Mouse (Mus musculus) heart, embryonic 16.5 days (tissue): ENCODE results near the gene Slamf8. TPM values are rescaled to one million over a fixed set of nuclear protein-coding genes. Genes with fewer than 3 reads are reported as not detected.

Experiments used
- ATAC-seq: fragments of 200-750 bp; cut with Nextera tagmentation; replicated peaks from 2 replicates; pipeline ENCODE4 v1.8.0; 2017; ENCODE audit warnings: moderate number of reproducible peaks; ENCODE audit not compliant: insufficient read depth, low FRiP score; ENCODE audit errors: extremely low read depth
- H3K27ac ChIP-seq: fragments of 300-500 bp; sonication (generic); 2 replicates; pipeline ENCODE4 v1.5.1; 2014; ENCODE audit warnings: mild to moderate bottlenecking, low read length, control low read depth, moderate library complexity
- H3K27me3 ChIP-seq: fragments of 300-500 bp; sonication (generic); 2 replicates; pipeline ENCODE4 v1.6.1; 2014; ENCODE audit warnings: low read length, mixed read lengths; ENCODE audit not compliant: control insufficient read depth, insufficient read depth
- H3K36me3 ChIP-seq: fragments of 300-500 bp; sonication (generic); 2 replicates; pipeline ENCODE4 v1.6.1; 2014; ENCODE audit not compliant: control insufficient read depth, insufficient read depth
- H3K4me1 ChIP-seq: fragments of 300-500 bp; sonication (generic); 2 replicates; pipeline ENCODE4 v1.6.1; 2014; ENCODE audit warnings: low read length, mixed read lengths; ENCODE audit not compliant: control insufficient read depth, insufficient read depth
- H3K4me2 ChIP-seq: fragments of 300-500 bp; sonication (generic); 2 replicates; pipeline ENCODE4 v1.6.1; 2014; ENCODE audit warnings: low read depth, mild to moderate bottlenecking, control low read depth, low read length
- H3K4me3 ChIP-seq: fragments of 300-500 bp; sonication (generic); 2 replicates; pipeline ENCODE4 v1.5.1; 2014; ENCODE audit warnings: mild to moderate bottlenecking, control low read depth, low read length
- H3K9ac ChIP-seq: fragments of 300-500 bp; sonication (generic); 2 replicates; pipeline ENCODE4 v1.6.1; 2014; ENCODE audit warnings: low read length, control low read depth
- H3K9me3 ChIP-seq: fragments of 300-500 bp; sonication (generic); replicated peaks from 2 replicates; pipeline ENCODE4 v1.6.1; 2016; ENCODE audit warnings: low read length; ENCODE audit not compliant: control insufficient read depth
- WGBS: fragments of 180-500 bp; shearing (Covaris S2); extraction: QIAGEN DNeasy Blood & Tissue Kit; methylation state at CpG from one replicate; pipeline ENCODE4 v1.1.7; 2014; 5-methylcytosine and 5-hydroxymethylcytosine counted together
- polyA plus RNA-seq: library from polyadenylated mRNA; unstranded; fragments of >200 nt; fragmentation: Nextera tagmentation; extraction: Ambion mirVana; gene quantifications from 2 replicates; pipeline ENCODE4 v1.2.1, GENCODE M21; 2015

Gene Slamf8
- polyA plus RNA-seq, 1 experiment from 2014 or later = 0.35 TPM

DNA sequence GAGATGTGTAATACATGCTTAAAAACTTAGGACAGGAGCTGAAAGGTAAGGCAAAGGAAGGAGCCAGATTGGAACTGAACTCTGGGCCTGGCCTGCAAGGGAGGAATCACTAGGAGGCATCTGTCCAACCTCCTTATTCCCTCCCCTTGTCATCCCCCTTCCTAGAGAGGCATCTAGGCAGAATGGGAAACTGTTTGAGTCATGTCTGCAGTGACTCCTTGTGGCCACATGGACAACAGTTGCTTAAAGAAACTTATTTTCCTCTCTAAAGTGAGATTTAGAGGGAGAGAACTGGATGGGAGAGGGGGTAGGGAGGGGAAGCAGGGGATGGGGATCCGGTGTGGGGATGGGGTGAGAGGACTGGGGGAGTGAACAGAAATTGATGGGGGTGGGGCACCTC is 22.4 kb upstream of the Slamf8 start:
- no peak overlapping the region for H3K4me2 ChIP-seq
- ATAC-seq = no peak
- no peaks in the 10 kb centered on the region; the same call in 1 of the 2 replicates for H3K27me3 ChIP-seq
- H3K4me1 ChIP-seq = no peaks in the 10 kb centered on the region
- H3K9ac ChIP-seq = no peak overlapping the region
- no peaks in the 10 kb centered on the region for H3K9me3 ChIP-seq
- no peaks in the 10 kb centered on the region for H3K36me3 ChIP-seq
- 26% methylated on average over 1 of the region's 1 CpGs for WGBS
- H3K27ac ChIP-seq = no peak overlapping the region
- no peak overlapping the region for H3K4me3 ChIP-seq

DNA sequence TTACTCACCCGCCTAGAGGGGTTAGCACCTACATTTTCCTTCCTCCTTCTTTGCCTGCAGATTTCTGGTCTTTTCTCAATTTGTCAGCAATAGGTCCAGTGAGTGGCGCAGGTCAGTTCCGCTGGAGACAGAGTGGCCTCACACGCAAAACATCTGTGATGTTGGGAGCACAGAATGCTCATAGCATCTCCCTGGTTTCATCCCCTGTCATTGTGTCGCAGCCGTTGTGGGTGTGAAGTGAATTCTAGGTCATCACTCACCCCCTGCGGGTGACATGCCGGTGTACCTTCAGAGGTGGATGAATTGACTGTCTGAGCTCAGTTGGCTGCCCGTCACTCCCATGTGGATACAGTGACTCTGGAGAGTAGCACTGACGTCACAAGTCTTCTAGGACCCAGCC is 20.9 kb upstream of the Slamf8 start:
- Histone ChIP-seq H3K9ac (no peak overlapping the region), H3K27ac (no peak overlapping the region), H3K36me3 (no peaks in the 10 kb centered on the region), H3K4me1 (no peaks in the 10 kb centered on the region), H3K27me3 (no peaks in the 10 kb centered on the region; the same call in 1 of the 2 replicates), H3K4me2 (no peak overlapping the region), H3K9me3 (no peaks in the 10 kb centered on the region), H3K4me3 (no peak overlapping the region)
- WGBS = 66% methylated on average over 10 of the region's 10 CpGs
- ATAC-seq = no peak

DNA sequence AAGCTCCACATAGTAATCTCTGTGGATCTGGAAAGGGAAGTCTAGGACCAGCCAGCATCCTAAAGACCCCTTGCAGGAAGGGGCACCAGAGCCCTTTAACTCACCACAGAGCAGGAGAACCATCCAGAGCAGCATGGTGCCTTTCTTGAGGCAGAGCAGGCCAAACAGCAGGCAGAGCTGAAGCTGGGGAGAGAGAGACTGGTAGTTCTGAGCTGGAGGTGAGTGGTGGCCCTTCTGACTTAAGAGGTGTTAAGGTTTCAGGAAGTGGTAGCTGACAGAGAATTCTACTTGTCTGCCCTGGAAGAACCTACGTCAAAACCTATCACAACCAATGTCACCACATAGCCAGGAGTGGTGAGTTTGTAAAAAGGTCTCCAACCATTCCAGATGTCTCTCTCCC is 12.0 kb upstream of the Slamf8 start, which contains the start of gene Fcrl6:
TSS of gene Fcrl6 (minus strand) at position 226 of the 400 bp plus-strand sequence.
- Histone ChIP-seq H3K9me3 (no peaks in the 10 kb centered on the region), H3K36me3 (no peaks in the 10 kb centered on the region), H3K4me2 (no peak within 1 kb of the TSS), H3K4me1 (no peaks in the 10 kb centered on the region), H3K27ac (no peak within 1 kb of the TSS), H3K27me3 (no peaks in the 10 kb centered on the region), H3K4me3 (no peak within 1 kb of the TSS), H3K9ac (no peak within 1 kb of the TSS)
- 50% methylated on average over 1 of the region's 1 CpGs for WGBS
- no peak for ATAC-seq

DNA sequence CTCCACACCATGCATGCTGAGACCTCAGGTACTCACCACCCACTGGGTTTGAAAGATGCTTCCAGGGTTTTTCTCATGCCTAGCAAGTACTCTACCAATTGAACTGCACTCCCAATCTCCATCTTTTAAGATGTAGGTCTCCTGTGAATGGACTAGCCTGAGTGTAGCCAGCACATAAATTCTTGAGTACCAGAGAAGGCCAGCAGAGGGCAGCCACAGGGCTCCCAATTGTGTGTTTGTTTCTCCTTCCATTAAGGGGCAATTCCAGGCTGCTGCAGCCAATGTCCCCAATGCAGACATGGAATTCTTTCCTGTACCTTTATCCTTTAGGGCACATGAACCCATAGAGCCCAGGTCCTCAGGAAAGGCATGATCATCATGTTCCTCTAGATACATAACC is 4.1 kb upstream of the Slamf8 start:
- Histone ChIP-seq H3K27me3 (no peaks in the 10 kb centered on the region), H3K27ac (no peak overlapping the region), H3K9ac (no peak overlapping the region), H3K4me3 (no peak overlapping the region), H3K4me1 (no peaks in the 10 kb centered on the region), H3K36me3 (no peaks in the 10 kb centered on the region), H3K9me3 (no peaks in the 10 kb centered on the region), H3K4me2 (no peak overlapping the region)
- no peak for ATAC-seq

DNA sequence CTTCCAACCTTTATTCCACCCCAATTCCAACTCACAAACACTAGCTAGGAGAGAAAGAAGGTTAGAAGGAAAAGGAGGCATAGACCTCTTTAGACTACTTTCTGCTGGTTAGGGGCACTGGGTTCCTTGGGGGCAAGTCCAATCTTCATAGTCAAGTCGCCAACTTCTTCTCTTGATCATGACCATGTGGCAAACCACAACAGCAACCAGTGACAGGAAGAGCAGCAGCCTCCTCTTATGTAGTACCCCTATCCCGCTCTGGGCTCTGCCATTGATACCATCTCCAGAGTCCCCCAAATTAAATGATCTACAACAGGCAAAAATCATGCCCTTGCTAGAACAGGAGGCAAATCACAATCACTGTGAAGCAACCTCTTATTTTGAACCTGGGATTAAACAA is 3.6 kb upstream of the Slamf8 start:
- no peak overlapping the region for H3K4me2 ChIP-seq
- no peak overlapping the region for H3K9ac ChIP-seq
- H3K27me3 ChIP-seq = no peaks in the 10 kb centered on the region
- no peak for ATAC-seq
- 76% methylated on average over 2 of the region's 2 CpGs for WGBS
- H3K36me3 ChIP-seq = no peaks in the 10 kb centered on the region
- no peaks in the 10 kb centered on the region for H3K4me1 ChIP-seq
- no peak overlapping the region for H3K27ac ChIP-seq
- no peak overlapping the region for H3K4me3 ChIP-seq
- no peaks in the 10 kb centered on the region for H3K9me3 ChIP-seq

DNA sequence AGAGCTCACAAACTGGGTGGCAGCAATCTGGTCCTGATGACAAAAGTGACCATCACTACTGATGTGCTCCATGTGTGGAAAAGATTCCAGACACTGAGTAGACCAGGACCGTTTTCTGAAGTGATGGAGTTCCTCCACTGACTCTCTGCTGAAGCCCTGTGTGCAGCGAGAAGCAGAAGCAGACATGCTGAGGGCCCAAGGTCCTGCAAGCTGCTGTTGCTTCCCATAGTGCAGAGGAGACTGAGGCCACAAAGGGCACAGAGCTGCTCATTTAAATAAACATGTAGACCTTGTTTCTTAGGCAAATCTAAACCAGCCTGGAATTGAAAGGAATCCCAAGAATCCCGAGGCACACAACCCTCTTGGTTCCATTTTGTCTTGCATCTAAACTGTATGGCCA is 3.0 kb upstream of the Slamf8 start:
- Histone ChIP-seq H3K36me3 (no peaks in the 10 kb centered on the region), H3K4me1 (no peaks in the 10 kb centered on the region), H3K9me3 (no peaks in the 10 kb centered on the region), H3K27ac (no peak overlapping the region), H3K4me2 (no peak overlapping the region), H3K4me3 (no peak overlapping the region), H3K9ac (no peak overlapping the region), H3K27me3 (no peaks in the 10 kb centered on the region)
- WGBS = 61% methylated on average over 3 of the region's 3 CpGs
- no peak for ATAC-seq

DNA sequence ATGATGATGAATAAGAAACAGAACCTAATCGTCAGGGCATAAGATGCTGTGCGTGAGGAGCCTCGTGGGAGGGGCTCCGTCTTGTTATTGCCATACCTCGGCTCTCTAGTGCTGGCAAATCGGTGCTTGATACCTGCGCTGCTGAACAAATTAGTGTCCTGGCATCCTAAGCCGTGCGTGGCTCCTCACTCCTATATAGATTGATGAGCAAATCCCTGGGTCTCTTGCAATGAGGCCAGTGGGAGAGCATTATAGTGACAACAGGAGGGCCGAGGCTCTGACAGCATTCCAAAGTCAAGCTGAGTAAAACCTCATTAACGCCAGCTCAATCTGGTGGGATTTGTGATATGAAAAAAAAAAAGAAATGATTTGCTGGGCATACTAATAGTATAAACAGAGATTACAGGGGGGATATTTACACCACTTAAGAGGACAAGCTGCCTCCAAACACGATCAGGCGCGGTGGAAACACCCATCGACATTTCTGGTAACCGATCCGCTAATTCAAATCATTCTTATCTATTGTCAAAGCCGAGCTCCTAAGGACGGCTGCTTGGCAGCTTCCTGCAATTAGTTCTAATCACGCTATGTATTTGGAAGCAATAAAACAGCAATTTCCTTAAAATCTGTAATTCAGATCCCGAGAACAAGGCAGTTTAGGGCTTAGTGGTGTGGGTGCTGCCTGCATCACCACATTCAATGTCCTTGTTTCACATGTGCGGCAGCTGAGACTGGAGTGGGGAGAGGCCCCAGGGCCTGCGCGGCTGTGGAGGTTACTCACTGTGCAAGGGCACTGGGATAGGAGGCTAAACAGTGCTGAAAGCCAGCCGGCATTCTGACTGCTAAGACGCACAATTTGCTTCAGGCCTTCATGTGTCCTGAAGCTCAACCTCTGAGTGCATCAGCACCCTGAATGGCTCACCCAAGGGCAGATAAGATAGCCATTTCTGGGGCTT is 4.5 kb downstream of the Slamf8 start:
- H3K9ac ChIP-seq = no peak overlapping the region
- H3K27ac ChIP-seq = no peak overlapping the region
- 25% methylated on average over 26 of the region's 26 CpGs for WGBS
- H3K27me3 ChIP-seq = peaks cover 16% of the 10 kb centered on the region
- H3K36me3 ChIP-seq = no peaks in the 10 kb centered on the region
- ATAC-seq = no peak
- H3K4me1 ChIP-seq = no peaks in the 10 kb centered on the region
- H3K4me3 ChIP-seq = no peak overlapping the region
- no peaks in the 10 kb centered on the region for H3K9me3 ChIP-seq
- H3K4me2 ChIP-seq = peak overlapping the region; percentile 22

DNA sequence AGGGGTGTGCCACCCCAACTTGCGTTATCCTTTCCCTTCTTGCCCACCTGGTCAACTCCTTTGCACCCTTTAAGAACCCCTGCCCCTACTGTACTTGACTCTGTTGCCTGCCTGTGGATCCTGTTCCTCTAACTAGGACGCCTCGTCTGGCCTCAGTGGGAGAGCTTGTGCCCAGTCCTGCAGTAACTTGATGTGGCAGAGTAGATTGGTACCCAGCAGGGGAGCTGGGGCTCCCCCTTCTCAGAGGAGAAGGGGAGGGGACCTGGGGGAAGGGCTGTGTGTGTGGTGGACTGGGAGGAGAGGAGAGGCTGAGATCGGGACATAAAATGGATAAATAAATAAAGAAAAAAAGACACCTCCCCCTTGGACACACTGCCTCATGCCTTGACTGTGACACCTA is 5.3 kb downstream of the Slamf8 start:
- Histone ChIP-seq H3K4me3 (no peak overlapping the region), H3K9me3 (no peaks in the 10 kb centered on the region), H3K36me3 (no peaks in the 10 kb centered on the region), H3K4me1 (no peaks in the 10 kb centered on the region), H3K27me3 (peaks cover 16% of the 10 kb centered on the region), H3K27ac (no peak overlapping the region), H3K9ac (no peak overlapping the region), H3K4me2 (no peak overlapping the region)
- no peak for ATAC-seq
- 57% methylated on average over 4 of the region's 4 CpGs for whole genome bisulfite sequencing

DNA sequence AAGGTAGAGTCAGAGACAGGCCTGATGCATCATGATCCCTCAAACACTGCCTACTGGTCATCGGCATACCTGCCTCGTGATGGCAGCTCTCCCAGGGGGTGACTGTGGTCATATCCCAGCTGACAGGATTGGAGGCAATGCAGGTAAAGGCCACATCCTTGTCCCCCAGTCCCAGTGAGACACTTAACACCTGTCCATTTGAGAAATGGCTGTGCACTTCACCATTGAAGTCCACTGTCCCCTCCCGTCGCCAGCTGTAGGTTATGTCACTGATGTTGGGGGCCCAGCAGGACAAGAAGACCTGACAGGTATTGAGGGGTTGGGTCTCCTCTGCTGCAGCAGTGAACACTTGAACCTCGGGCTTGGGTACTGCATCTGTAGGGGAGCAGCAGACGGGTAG is 6.1 kb downstream of the Slamf8 start:
- Histone ChIP-seq H3K4me3 (no peak overlapping the region), H3K4me2 (no peak overlapping the region), H3K9ac (no peak overlapping the region), H3K27ac (no peak overlapping the region), H3K27me3 (peaks cover 16% of the 10 kb centered on the region), H3K36me3 (no peaks in the 10 kb centered on the region), H3K9me3 (no peaks in the 10 kb centered on the region), H3K4me1 (no peaks in the 10 kb centered on the region)
- no peak for ATAC-seq
- 80% methylated on average over 6 of the region's 6 CpGs for WGBS
